Mouse (Mus musculus) brain, embryonic 14.5 days (tissue): ENCODE data around the gene Tnnc2. TPM values are rescaled to one million over a fixed set of nuclear protein-coding genes. Genes with fewer than 3 reads are reported as not detected.
"Not testable (repeated sequence)": the region's sequence is repeated elsewhere in the genome, so short reads cannot be mapped to it uniquely, and the experiment has no call there.

ENCODE experiments used
- DNase-seq: peaks from one replicate; pipeline ENCODE4 v3.0.0-alpha.2; 2011; ENCODE audit warnings: low read depth
- CTCF ChIP-seq: fragments of 200-500 bp; IDR thresholded peaks from 2 replicates; pipeline ENCODE4 v1.5.1; 2012; ENCODE audit warnings: inconsistent platforms, mild to moderate bottlenecking, moderate library complexity, borderline replicate concordance; ENCODE audit not compliant: insufficient read depth, insufficient read length; ENCODE audit errors: extremely low read depth
- POLR2A ChIP-seq: fragments of 200-500 bp; IDR thresholded peaks from 2 replicates; pipeline ENCODE4 v1.6.1; 2012; ENCODE audit warnings: mild to moderate bottlenecking, inconsistent platforms, borderline replicate concordance; ENCODE audit not compliant: poor library complexity, insufficient read depth, insufficient read length, severe bottlenecking; ENCODE audit errors: extremely low read depth
- polyA plus RNA-seq: library from polyadenylated mRNA; depleted of rRNA; stranded (reverse); fragments of >200 nt; gene quantifications from 2 replicates; pipeline ENCODE4 v1.2.3, GENCODE M21; 2012

Gene Tnnc2
- polyA plus RNA-seq, 1 experiment = 1.7 TPM

- no peak for TF ChIP-seq POLR2A
- TF ChIP-seq CTCF = no peak
- DNase-seq = no peak
These were observed 35.6 kb upstream of the Tnnc2 start for GRCm38 (mm10) chr2:164815348-164815747.

DNA sequence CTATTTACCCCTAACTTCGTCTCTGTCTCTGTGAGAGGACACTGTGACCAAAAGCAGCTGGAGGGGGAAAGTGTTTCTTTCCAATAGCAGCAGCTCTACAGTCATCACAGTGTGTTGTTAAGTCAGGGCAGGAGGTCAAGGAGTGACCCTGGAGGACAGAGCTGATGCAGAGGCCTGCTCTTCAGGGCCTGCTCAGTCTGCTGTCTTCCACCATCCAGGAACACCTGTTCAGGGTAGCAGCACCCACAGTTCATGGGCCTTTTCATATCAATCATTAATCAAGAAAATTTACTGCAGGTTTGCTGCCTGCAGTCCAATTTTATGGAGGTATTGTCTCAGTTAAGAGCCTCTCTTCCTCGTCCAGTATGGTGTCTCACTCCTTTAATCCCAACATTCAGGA lies 33.8 kb upstream of the Tnnc2 start:
- no peak for DNase-seq
- TF ChIP-seq CTCF (no peak), POLR2A (no peak)

- TF ChIP-seq CTCF (no peak), POLR2A (no peak)
- no peak for DNase-seq
These were observed 26.8 kb upstream of the Tnnc2 start for GRCm38 (mm10) chr2:164806614-164807013.

GRCm38 (mm10) chr2:164805332-164805718 lies 25.6 kb upstream of the Tnnc2 start:
- DNase-seq = no peak
- no peak for TF ChIP-seq CTCF
- no peak for TF ChIP-seq POLR2A

- TF ChIP-seq CTCF (no peak), POLR2A (peak; percentile 58; the same call in 1 of the 2 replicates)
- DNase-seq = peak; percentile 99
These were observed 25.0 kb upstream of the Tnnc2 start, which contains the start of the genes Acot8 and Zswim3 for GRCm38 (mm10) chr2:164804533-164805331. Gene Acot8, minus strand, starts transcription at chr2:164804882. Gene Zswim3, plus strand, starts transcription at chr2:164805098.

DNA sequence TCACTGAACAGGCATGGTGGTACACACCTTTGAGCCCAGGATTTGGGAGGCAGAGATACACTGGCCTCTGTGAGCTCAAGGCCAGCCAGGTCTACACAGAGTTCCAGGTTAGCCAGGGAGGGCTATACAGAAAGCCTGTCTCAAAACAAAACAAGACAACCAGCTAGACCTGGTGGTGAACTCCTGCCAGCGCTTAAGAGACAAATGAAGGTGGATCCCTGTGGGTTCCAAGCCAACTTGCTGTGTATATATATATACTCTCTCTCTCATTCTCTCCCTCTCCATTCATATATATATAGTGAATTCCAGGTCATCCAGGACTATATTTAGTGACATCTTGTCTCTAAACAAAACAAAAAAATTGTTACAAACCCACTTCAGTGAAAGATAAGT lies 24.1 kb upstream of the Tnnc2 start:
- no peak for DNase-seq
- no peak for TF ChIP-seq POLR2A
- no peak for TF ChIP-seq CTCF

DNA sequence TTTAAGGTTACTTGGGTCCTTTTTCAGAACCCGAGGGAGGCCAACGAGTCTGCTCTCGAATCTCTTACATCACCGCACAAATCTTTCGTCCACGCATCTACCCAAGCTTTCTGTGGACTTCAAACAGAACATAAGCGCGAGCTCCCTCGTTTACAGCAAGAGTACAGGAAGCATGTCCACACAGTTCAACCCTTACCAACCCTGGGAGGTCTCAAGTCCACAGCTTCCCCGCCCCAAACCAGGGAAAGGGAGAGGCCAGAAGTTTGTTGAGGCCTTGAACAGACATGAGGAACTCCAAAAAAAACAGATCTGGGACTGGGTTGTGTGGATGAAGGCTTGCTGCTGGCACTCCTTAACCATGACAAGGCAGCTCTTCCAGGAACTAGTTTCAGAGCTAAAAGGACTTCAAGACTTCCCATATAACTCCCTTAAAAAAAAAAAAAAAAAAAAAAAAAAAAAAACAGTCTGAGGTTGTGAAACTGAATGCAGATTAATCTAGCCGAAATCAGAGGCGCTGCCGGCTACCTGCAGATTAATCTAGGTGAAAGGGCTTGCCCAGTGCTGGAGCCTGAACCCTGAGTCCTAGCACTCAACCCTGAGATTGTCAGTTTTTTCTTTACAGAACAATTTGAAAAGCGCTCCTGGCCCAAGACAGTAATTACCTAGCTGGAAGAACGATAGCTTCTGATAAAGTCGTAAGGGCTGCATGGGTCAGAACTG lies 23.6 kb upstream of the Tnnc2 start:
- no peak for DNase-seq
- TF ChIP-seq POLR2A (no peak), CTCF (no peak)

DNA sequence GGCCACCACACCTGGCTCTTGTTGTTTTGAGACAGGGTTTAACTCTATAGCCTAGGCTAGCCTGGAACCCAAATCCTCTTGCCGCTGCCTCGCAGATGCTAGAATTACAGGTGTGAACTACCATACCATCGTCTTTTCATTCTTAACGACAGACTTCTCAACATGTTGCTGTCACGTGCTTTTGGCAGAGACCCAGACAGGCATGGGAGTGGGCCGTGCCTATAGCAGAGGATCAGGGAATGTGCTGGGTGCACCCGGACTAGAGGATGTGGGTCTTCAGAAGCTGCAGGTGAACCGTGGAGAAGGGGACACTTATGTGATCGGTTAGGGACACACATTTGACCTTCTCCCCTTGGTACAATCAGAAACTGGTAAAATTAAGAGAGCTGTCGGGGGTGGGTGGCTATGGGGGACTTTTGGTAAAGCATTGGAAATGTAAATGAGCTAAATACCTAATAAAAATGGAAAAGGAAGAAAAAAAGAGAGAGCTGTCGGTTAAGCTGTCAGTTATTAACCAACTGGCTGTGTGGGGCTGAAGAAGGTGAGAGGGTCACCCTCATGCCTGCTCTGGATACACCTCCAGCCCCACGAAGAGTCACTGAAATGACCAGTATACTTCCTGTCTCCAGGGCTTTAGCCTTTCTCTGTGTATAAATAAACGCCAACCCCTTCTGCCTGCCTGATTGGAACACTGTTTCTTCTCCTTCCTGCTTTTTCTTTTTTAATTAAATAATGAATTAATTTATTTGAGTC lies 20.7 kb upstream of the Tnnc2 start:
- TF ChIP-seq POLR2A (no peak), CTCF (no peak)

DNA sequence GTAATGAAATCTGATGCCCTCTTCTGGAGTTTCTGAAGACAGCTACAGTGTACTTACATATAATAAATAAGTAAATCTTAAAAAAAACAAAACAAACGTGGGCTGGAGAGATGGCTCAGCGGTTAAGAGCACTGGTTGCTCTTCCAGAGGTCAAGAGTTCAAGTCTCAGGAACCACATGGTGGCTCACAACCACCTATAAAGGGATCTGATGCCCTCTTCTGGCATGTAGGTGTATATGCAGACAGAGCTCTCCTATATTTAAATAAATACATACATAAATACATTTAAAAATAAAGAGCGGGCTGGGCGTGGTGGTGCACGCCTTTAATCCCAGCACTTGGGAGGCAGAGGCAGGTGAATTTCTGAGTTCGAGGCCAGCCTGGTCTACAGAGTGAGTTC lies 18.8 kb upstream of the Tnnc2 start:
- 0 out of 2 replicates have a peak, but pooled peaks have one; percentile 4 for TF ChIP-seq CTCF
- DNase-seq = not testable (repeated sequence)

More for the DNA sequence above, 20.7 kb upstream of the Tnnc2 start:
- no peak for DNase-seq

DNA sequence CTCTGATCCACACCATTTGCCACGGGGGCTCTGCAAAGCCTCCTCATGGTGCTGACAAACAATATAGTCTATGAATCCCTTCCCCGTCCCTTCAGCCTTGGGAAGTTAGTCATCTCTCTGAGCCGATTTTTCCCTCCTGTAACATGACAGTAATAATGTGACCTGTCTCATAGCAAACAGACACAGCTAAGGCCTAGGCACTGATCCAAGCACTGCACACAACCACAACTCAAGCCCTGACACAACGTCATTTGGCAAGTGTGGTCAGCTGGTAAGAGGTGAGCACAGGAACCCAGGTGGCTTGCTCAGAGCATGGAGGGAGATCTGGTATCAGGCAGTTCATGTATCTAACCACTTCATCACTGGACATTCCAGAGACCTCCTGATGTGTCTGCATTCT lies 16.1 kb upstream of the Tnnc2 start:
- DNase-seq = no peak
- TF ChIP-seq POLR2A (no peak), CTCF (no peak)

DNA sequence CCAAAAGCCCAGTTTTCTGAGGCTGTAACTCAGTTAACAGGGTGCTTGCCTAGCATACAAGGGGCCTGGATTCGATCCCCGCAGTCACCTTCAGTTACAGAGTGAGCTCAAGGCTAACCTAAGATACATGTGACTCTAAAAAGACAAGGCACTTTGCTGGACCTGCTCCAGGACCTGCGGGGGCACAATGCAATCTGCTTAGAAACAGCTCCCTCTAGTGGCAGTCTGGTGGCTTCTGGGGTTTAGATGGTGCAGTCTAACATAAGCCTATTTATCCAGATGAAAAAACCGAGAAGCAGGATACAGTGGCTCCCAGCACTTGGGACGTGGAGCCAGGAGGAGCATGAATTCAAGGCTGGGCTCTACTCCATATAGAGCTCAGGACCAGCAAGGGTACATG lies 14.5 kb upstream of the Tnnc2 start:
- TF ChIP-seq CTCF = peak; percentile 89
- no peak for TF ChIP-seq POLR2A

DNA sequence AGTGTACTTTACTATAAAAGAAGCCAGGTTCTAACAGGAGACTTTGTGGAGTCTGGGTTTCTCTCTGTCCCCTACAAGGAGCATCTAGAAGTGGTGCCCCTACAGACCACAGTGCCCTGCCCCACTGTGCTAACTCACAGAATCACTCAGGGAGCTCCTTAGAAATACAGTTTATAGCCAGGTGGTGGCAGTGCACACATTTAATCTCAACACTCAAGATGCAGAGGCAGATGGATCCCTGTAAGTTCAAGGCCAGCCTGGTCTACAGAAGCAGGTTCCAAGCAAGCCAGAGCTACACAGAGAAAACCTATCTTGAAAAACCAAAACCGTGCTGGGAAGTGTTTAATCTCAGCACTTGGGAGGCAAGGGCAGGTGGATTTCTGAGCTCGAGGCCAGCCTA lies 14.0 kb upstream of the Tnnc2 start:
- TF ChIP-seq CTCF = no peak
- peak; percentile 19 for DNase-seq

More for the DNA sequence above, 14.5 kb upstream of the Tnnc2 start:
- DNase-seq = peak; percentile 94

GRCm38 (mm10) chr2:164793236-164793635 lies 13.5 kb upstream of the Tnnc2 start:
- TF ChIP-seq CTCF (peak; percentile 72; the same call in 1 of the 2 replicates), POLR2A (no peak)
- peak; percentile 46 for DNase-seq
